Mouse (Mus musculus): ENCODE measurements around the gene Cbx7.

Cbx7 gene

GRCm38 (mm10) chr15:79970940-79971339, at the start of gene Cbx7:
Gene Cbx7 (minus strand): TSS chr15:79971119.
- no peak for DNase-seq (ENCODE audit: low read depth, low spot score)

- no peak for DNase-seq (ENCODE audit: low read depth, low spot score)
These were observed 49.6 kb upstream of the Cbx7 start for GRCm38 (mm10) chr15:80020516-80020915.

- DNase-seq (ENCODE audit: low read depth, low spot score) = no peak
These were observed 48.7 kb upstream of the Cbx7 start for GRCm38 (mm10) chr15:80019625-80020024.

- no peak for DNase-seq (ENCODE audit: low read depth, low spot score)
These were observed 48.3 kb upstream of the Cbx7 start for GRCm38 (mm10) chr15:80019220-80019619.

GRCm38 (mm10) chr15:80016563-80017301, 45.8 kb upstream of the Cbx7 start:
- no peak for DNase-seq (ENCODE audit: low read depth, low spot score)

- DNase-seq (ENCODE audit: low read depth, low spot score) = no peak
These were observed 44.5 kb upstream of the Cbx7 start for GRCm38 (mm10) chr15:80015211-80015952.

- DNase-seq (ENCODE audit: low read depth, low spot score) = no peak
These were observed 43.6 kb upstream of the Cbx7 start, which contains the start of gene Pdgfb for GRCm38 (mm10) chr15:80014321-80015210. Gene Pdgfb (minus strand): TSS chr15:80014977.

GRCm38 (mm10) chr15:80014031-80014320, 43.1 kb upstream of the Cbx7 start:
- no peak for DNase-seq (ENCODE audit: low read depth, low spot score)

GRCm38 (mm10) chr15:80013256-80014030, 42.5 kb upstream of the Cbx7 start:
- no peak for DNase-seq (ENCODE audit: low read depth, low spot score)

GRCm38 (mm10) chr15:80012527-80013201, 41.7 kb upstream of the Cbx7 start:
- DNase-seq (ENCODE audit: low read depth, low spot score) = no peak

- no peak for DNase-seq (ENCODE audit: low read depth, low spot score)
These were observed 41.0 kb upstream of the Cbx7 start for GRCm38 (mm10) chr15:80011778-80012526.

- DNase-seq (ENCODE audit: low read depth, low spot score) = no peak
These were observed 40.3 kb upstream of the Cbx7 start for GRCm38 (mm10) chr15:80011194-80011593.

- no peak for DNase-seq (ENCODE audit: low read depth, low spot score)
These were observed 39.3 kb upstream of the Cbx7 start for GRCm38 (mm10) chr15:80010182-80010558.

GRCm38 (mm10) chr15:80009421-80010181, 38.7 kb upstream of the Cbx7 start:
- no peak for DNase-seq (ENCODE audit: low read depth, low spot score)

- no peak for DNase-seq (ENCODE audit: low read depth, low spot score)
These were observed 37.5 kb upstream of the Cbx7 start for GRCm38 (mm10) chr15:80008461-80008860.

- DNase-seq (ENCODE audit: low read depth, low spot score) = no peak
These were observed 35.2 kb upstream of the Cbx7 start for GRCm38 (mm10) chr15:80006156-80006555.

- no peak for DNase-seq (ENCODE audit: low read depth, low spot score)
These were observed 34.5 kb upstream of the Cbx7 start for GRCm38 (mm10) chr15:80005436-80005835.

GRCm38 (mm10) chr15:80004644-80005340, 33.9 kb upstream of the Cbx7 start:
- DNase-seq (ENCODE audit: low read depth, low spot score) = no peak

- no peak for DNase-seq (ENCODE audit: low read depth, low spot score)
These were observed 32.7 kb upstream of the Cbx7 start for GRCm38 (mm10) chr15:80003581-80003980.
